Mouse (Mus musculus) WW6 (cell line): Measurements from ENCODE around the gene Ifit1.

ENCODE experiments used
- DNase-seq: peaks from one replicate; pipeline ENCODE4 v3.0.0-alpha.2; 2013; ENCODE audit warnings: low read depth, low spot score

Ifit1 gene

GRCm38 (mm10) chr19:34655227-34655805 is 14.6 kb downstream of the Ifit1 start:
- no peak for DNase-seq

GRCm38 (mm10) chr19:34656511-34657298 is 16.0 kb downstream of the Ifit1 start:
- DNase-seq, result no peak

GRCm38 (mm10) chr19:34662067-34662507 is 21.4 kb downstream of the Ifit1 start:
- DNase-seq, result peak; percentile 52

- DNase-seq, result no peak
Measured at GRCm38 (mm10) chr19:34662740-34663139, 22.1 kb downstream of the Ifit1 start.

- no peak for DNase-seq
Measured at GRCm38 (mm10) chr19:34666127-34666526, 25.5 kb downstream of the Ifit1 start.

GRCm38 (mm10) chr19:34673476-34673875 is 32.8 kb downstream of the Ifit1 start:
- no peak for DNase-seq

- no peak for DNase-seq
Measured at GRCm38 (mm10) chr19:34678428-34678827, 37.8 kb downstream of the Ifit1 start.

GRCm38 (mm10) chr19:34684857-34685256 is 44.2 kb downstream of the Ifit1 start:
- DNase-seq, result no peak

- DNase-seq, result no peak
Measured at GRCm38 (mm10) chr19:34685530-34685929, 44.9 kb downstream of the Ifit1 start.

GRCm38 (mm10) chr19:34691402-34691801 is 50.7 kb downstream of the Ifit1 start:
- no peak for DNase-seq

GRCm38 (mm10) chr19:34696352-34696986 is 55.8 kb downstream of the Ifit1 start:
- no peak for DNase-seq

GRCm38 (mm10) chr19:34697461-34697860 is 56.8 kb downstream of the Ifit1 start:
- DNase-seq, result no peak

GRCm38 (mm10) chr19:34698432-34698831 is 57.8 kb downstream of the Ifit1 start:
- DNase-seq, result no peak

GRCm38 (mm10) chr19:34698852-34699251 is 58.2 kb downstream of the Ifit1 start:
- DNase-seq, result no peak

GRCm38 (mm10) chr19:34699300-34699699 is 58.6 kb downstream of the Ifit1 start:
- no peak for DNase-seq
